Mouse (Mus musculus) kidney, adult 2 months (tissue): Measurements from ENCODE around the gene Folr1. TPM values are rescaled to one million over a fixed set of nuclear protein-coding genes. Genes with fewer than 3 reads are reported as not detected.
A peak's percentile ranks its signal among the peaks of the same experiment; 100 is the strongest.

Experiments
- DNase-seq: peaks from one replicate; pipeline ENCODE4 v3.0.0; 2021
- H3K27ac ChIP-seq: fragments of 200-500 bp; 2 replicates; pipeline ENCODE4 v1.5.1; 2012; ENCODE audit warnings: low read depth, low read length, control low read depth, inconsistent platforms; ENCODE audit not compliant: insufficient read depth
- H3K27me3 ChIP-seq: fragments of 200-500 bp; replicated peaks from 2 replicates; pipeline ENCODE4 v1.6.1; 2012; ENCODE audit warnings: mild to moderate bottlenecking, moderate library complexity, low read length, inconsistent platforms; ENCODE audit not compliant: control insufficient read depth, insufficient read depth
- H3K36me3 ChIP-seq: fragments of 200-500 bp; 2 replicates; pipeline ENCODE4 v1.6.1; 2012; ENCODE audit warnings: mild to moderate bottlenecking, moderate library complexity, low read length, inconsistent platforms; ENCODE audit not compliant: control insufficient read depth, insufficient read depth
- H3K4me1 ChIP-seq: fragments of 200-500 bp; 2 replicates; pipeline ENCODE4 v1.6.1; 2011; ENCODE audit warnings: low read length; ENCODE audit not compliant: control insufficient read depth, insufficient read depth
- H3K4me3 ChIP-seq: fragments of 200-500 bp; 2 replicates; pipeline ENCODE4 v1.5.1; 2011; ENCODE audit warnings: mild to moderate bottlenecking, low read depth, low read length, control low read depth; ENCODE audit not compliant: insufficient read depth
- CTCF ChIP-seq: fragments of 200-500 bp; conservative IDR thresholded peaks from 2 replicates; pipeline ENCODE4 v1.5.1; 2011; ENCODE audit warnings: low read depth, mild to moderate bottlenecking, control low read depth, low read length, moderate library complexity, mixed read lengths; ENCODE audit not compliant: insufficient read depth, insufficient read length
- POLR2A ChIP-seq: fragments of 200-500 bp; IDR thresholded peaks from one replicate; pipeline ENCODE4 v1.6.1; 2011; ENCODE audit warnings: low read depth, low read length, control low read depth
- WGBS: fragments of 180-500 bp; shearing (Covaris S2); methylation state at CpG from one replicate; pipeline ENCODE4 v1.1.7; 2018; 5-methylcytosine and 5-hydroxymethylcytosine counted together
- polyA plus RNA-seq: library from polyadenylated mRNA; depleted of rRNA; stranded (reverse); fragments of >200 nt; gene quantifications from 2 replicates; pipeline ENCODE4 v1.2.3, GENCODE M21; 2012

Folr1 gene
- polyA plus RNA-seq, 1 experiment = 1,044 TPM

GRCm38 (mm10) chr7:101837606-101838471 lies 32.7 kb downstream of the Folr1 start, which contains the start of gene Inppl1:
Gene Inppl1, minus strand, starts transcription at chr7:101838229.
- Histone ChIP-seq H3K27me3 (no peaks in the 10 kb centered on the region), H3K4me3 (peak within 1 kb of the TSS; percentile 82), H3K4me1 (peaks cover 10% of the 10 kb centered on the region; the same call in 1 of the 2 replicates), H3K27ac (peak within 1 kb of the TSS; percentile 92), H3K36me3 (no peaks in the 10 kb centered on the region)
- WGBS = under 1% methylated on average over 64 of the region's 64 CpGs
- DNase-seq = peak; percentile 98
- 0 out of 2 replicates have a peak, but pooled peaks have one; percentile 19 for TF ChIP-seq CTCF
- no peak for TF ChIP-seq POLR2A

- Histone ChIP-seq H3K36me3 (peaks cover 2% of the 10 kb centered on the region; the same call in 1 of the 2 replicates), H3K4me3 (peak overlapping the region; percentile 82), H3K4me1 (peaks cover 10% of the 10 kb centered on the region; the same call in 1 of the 2 replicates), H3K27ac (peak overlapping the region; percentile 92), H3K27me3 (no peaks in the 10 kb centered on the region)
- TF ChIP-seq POLR2A = no peak
- TF ChIP-seq CTCF = no peak
- under 1% methylated on average over 20 of the region's 20 CpGs for WGBS
- DNase-seq = peak; percentile 50
Measured at GRCm38 (mm10) chr7:101837154-101837605, 33.4 kb downstream of the Folr1 start.

GRCm38 (mm10) chr7:101836271-101837153 lies 34.1 kb downstream of the Folr1 start:
- TF ChIP-seq POLR2A (no peak), CTCF (no peak)
- no peaks in the 10 kb centered on the region for H3K27me3 ChIP-seq
- peak overlapping the region; percentile 82 for H3K4me3 ChIP-seq
- H3K27ac ChIP-seq = peak overlapping the region; percentile 92
- peak; percentile 71 for DNase-seq
- WGBS = under 1% methylated on average over 63 of the region's 63 CpGs
- peaks cover 10% of the 10 kb centered on the region; the same call in 1 of the 2 replicates for H3K4me1 ChIP-seq
- H3K36me3 ChIP-seq = peaks cover 2% of the 10 kb centered on the region; the same call in 1 of the 2 replicates

- H3K36me3 ChIP-seq = peaks cover 4% of the 10 kb centered on the region
- TF ChIP-seq CTCF (0 out of 2 replicates have a peak, but pooled peaks have one; percentile 10), POLR2A (no peak)
- no peak overlapping the region for H3K27ac ChIP-seq
- peaks cover 10% of the 10 kb centered on the region; the same call in 1 of the 2 replicates for H3K4me1 ChIP-seq
- 34% methylated on average over 5 of the region's 5 CpGs for WGBS
- no peaks in the 10 kb centered on the region for H3K27me3 ChIP-seq
- DNase-seq = no peak
- no peak overlapping the region for H3K4me3 ChIP-seq
Measured at GRCm38 (mm10) chr7:101835457-101836109, 35.0 kb downstream of the Folr1 start.

- peaks cover 6% of the 10 kb centered on the region for H3K36me3 ChIP-seq
- no peak overlapping the region for H3K4me3 ChIP-seq
- H3K4me1 ChIP-seq = peaks cover 10% of the 10 kb centered on the region; the same call in 1 of the 2 replicates
- H3K27ac ChIP-seq = no peak overlapping the region
- no peak for DNase-seq
- TF ChIP-seq POLR2A = no peak
- TF ChIP-seq CTCF = no peak
- 76% methylated on average over 3 of the region's 3 CpGs for WGBS
- H3K27me3 ChIP-seq = no peaks in the 10 kb centered on the region
Measured at GRCm38 (mm10) chr7:101834903-101835302, 35.7 kb downstream of the Folr1 start.

GRCm38 (mm10) chr7:101833916-101834584 lies 36.5 kb downstream of the Folr1 start:
- TF ChIP-seq CTCF (no peak), POLR2A (no peak)
- H3K4me1 ChIP-seq = peaks cover 10% of the 10 kb centered on the region; the same call in 1 of the 2 replicates
- H3K36me3 ChIP-seq = peaks cover 6% of the 10 kb centered on the region
- no peak for DNase-seq
- 72% methylated on average over 3 of the region's 3 CpGs for WGBS
- H3K27ac ChIP-seq = no peak overlapping the region
- H3K27me3 ChIP-seq = no peaks in the 10 kb centered on the region
- no peak overlapping the region for H3K4me3 ChIP-seq
